Mouse (Mus musculus): ENCODE measurements around the gene Tmem106c. TPM values are rescaled to one million over a fixed set of nuclear protein-coding genes. Genes with fewer than 3 reads are reported as not detected.
A peak's percentile ranks its signal among the peaks of the same experiment; 100 is the strongest.

Tmem106c gene
- total RNA-seq, 2 experiments from 2014 or later = 14.9 to 16.3 TPM

DNA sequence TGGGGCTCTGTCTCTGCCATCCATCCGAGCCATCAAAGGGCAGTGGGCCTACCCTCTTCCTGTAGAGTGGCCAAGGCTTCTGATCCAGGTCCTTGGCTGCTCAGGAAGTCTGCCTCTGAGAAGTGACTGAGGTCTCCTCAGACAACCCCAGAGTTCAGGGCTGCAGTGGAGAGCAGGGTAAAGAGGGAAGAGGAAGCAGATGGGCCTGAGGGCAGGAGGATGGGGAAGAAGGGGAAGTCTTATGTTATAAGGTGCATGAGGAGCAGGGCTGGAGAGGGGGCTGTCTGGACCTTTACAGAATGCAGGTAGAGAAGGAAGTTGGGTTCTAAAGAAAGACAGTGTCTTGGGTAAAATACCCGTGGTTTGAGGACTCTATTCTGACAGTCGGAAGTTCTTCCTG lies 14.3 kb upstream of the Tmem106c start:
- no peak for DNase-seq (ENCODE audit: low spot score in 2 of 2)
- intact Hi-C loops (cut with DNase I) = loop anchor here (5.0 kb wide), 1 partner anchor 167 kb away; no protein-coding TSS in a partner anchor

- DNase-seq (ENCODE audit: low spot score in 2 of 2) = peak in 1 of 2 experiments; percentile 44
- intact Hi-C loops (cut with DNase I) = loop anchor here (5.0 kb wide), 1 partner anchor 168 kb away; no protein-coding TSS in a partner anchor
Measured at GRCm38 (mm10) chr15:97950240-97950639, 13.8 kb upstream of the Tmem106c start.

DNA sequence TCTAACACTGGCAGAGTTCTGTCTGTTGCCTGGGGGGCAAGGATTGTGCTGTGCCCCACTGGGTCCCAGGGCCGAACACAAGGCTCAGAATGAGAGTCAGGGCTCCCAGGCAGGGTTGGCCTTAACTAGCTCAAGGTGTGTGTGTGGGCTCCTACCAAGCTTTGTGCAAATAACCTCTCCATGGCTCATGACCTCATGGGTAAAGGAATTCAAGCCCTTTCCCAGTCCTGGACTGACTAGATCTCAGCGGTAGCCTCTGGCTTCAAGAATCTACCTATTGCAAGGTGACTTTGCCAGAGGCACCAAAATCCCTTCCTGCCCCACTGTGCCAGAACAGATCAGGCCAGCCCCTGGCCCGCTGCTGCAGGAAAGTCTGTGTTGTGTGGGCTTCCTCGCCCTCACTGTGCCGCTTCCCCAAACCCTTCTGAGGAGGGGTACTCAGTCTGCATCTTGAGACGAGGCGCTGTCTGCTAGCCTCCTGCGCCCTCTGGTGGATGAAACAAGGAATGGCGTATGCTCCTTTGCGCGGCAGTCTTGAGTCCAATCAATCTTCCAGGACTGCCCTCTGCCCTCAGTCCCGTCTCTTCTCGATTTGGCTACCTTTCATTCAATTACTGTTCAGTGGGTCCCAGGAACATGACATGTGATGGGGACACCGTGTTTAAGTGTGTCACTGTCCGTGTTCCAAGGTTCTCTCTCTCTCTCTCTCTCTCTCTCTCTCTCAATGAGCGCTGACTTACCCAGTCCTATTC lies 11.7 kb upstream of the Tmem106c start:
- intact Hi-C loops (cut with DNase I) = loop anchor here (1.0 to 5.0 kb wide), 2 partner anchors 98 to 170 kb away; no protein-coding TSS in a partner anchor
- peak; percentile 53 to 76 for DNase-seq (ENCODE audit: low spot score in 2 of 2)

DNA sequence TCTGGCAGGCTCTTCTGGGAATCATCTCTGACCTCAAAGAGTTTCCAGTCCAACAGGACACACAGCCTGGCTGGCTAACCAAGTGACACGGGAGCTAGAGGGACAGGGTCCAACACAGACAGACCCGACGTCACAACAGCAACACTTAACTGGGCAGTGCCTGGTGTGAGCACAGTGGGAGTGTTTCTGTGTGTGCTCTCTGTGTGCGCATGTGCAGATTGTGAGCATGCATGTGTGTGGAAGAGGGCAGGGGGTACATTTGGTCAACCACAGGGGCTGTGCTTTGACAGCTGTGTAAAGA lies 11.2 kb upstream of the Tmem106c start:
- intact Hi-C loops (cut with DNase I) = loop anchor here (1.0 to 5.0 kb wide), 3 partner anchors 99 to 235 kb away; no protein-coding TSS in a partner anchor
- DNase-seq (ENCODE audit: low spot score in 2 of 2) = no peak

DNA sequence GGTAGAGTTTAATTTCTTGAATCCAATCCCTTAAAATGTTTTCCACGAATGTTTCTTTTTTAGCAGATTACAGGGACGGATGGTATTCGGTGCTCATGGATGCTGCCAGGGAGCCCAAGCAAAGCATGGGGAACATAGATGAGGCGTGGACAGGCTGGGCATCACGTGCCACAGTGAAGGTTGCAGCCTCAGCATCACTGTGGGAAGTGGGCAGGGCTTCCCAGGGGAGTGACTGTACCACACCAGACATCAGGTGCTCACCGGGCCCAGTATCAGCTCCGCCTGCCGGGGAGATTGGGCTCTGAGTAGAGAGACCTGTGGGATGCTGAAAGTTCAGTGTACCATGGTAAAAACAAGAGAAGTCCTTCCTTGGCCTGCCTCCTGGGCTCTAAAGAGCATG lies 9.3 kb upstream of the Tmem106c start:
- no peak for DNase-seq (ENCODE audit: low spot score in 2 of 2)
- intact Hi-C loops (cut with DNase I) = loop anchor here (5.0 kb wide), 1 partner anchor 172 kb away; no protein-coding TSS in a partner anchor

DNA sequence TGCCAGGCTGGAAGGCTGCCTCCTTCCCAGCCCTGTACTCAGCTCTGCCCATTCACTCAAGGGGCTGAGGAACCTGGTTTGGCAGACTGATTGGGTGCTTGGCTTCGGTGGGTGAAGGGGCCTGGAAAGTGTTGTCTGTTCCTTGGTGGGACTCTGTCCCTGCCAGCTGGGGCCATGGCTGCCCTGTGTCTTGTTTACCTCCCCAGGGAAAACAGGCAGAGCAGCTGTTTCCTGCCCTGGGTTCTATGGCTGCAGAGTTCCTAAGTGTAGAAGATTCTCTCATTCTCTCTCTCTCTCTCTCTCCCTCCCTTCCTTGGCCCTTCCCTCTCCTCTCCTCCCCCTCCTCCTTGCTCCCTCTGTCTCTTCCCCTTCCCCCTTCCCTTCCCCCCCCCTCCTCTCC lies 8.7 kb upstream of the Tmem106c start:
- intact Hi-C loops (cut with DNase I) = no loop called here
- DNase-seq (ENCODE audit: low spot score in 2 of 2) = no peak

- intact Hi-C loops (cut with DNase I) = no loop called here
- DNase-seq (ENCODE audit: low spot score in 2 of 2) = no peak
Measured at GRCm38 (mm10) chr15:97955742-97956141, 8.3 kb upstream of the Tmem106c start.

- intact Hi-C loops (cut with DNase I) = no loop called here
- DNase-seq (ENCODE audit: low spot score in 2 of 2) = no peak
Measured at GRCm38 (mm10) chr15:97956416-97956815, 7.6 kb upstream of the Tmem106c start.

DNA sequence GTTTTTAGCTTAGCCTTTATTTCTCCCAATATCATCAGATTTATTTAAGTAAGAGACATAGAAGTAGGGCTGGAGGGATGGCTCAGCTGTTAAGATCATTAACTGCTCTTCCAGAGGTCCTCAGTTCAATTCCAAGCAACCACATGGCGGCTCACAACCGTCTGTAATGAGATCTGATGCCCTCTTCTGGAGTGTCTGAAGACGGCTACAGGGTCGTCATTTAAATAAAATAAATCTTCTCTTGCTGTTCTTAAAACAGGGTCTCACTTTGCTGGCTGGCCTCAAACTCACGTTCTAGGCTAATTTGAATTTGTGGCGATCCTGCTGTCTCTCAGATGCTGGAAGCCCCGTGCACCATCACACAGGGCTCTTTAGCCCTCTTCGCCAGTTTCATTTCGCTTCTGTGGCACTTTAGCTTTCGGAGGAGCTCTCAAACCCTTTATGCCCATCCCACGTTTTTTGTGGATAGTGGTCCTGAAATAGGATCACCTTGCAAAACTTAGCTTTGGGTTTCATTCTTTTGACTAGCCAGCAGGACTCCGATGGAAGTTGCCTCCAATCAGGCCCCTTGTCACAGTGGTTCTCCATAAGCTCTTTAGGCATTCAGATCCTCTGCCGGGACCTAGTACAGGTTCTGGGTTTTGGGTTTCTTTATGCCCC lies 541 bp upstream of the Tmem106c start:
- intact Hi-C loops (cut with DNase I) = loop anchor here (5.0 to 10.0 kb wide), 2 partner anchors 171 to 201 kb away; partner anchors contain the start of genes Asb8 and Ccdc184
- no peak for DNase-seq (ENCODE audit: low spot score in 2 of 2)

DNA sequence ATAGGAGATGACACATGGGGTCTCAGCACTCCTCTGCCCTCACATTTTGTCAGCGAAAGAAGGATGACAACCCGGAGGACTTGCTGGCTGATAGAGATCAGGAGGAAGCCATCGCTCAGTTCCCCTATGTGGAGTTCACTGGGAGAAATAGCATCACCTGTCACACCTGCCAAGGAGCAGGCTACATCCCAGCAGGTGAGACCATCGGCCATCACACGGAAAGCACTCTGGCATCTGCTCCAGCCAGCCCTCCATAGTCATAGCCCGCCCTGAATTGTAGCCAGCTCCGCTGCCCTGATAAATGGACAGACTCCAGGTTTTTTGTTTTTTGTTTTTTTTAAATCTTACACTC lies 812 bp downstream of the Tmem106c start:
- intact Hi-C loops (cut with DNase I) = loop anchor here (5.0 to 10.0 kb wide), 2 partner anchors 173 to 200 kb away; partner anchors contain the start of genes Asb8 and Ccdc184
- no peak for DNase-seq (ENCODE audit: low spot score in 2 of 2)

- DNase-seq (ENCODE audit: low spot score in 2 of 2) = peak in 1 of 2 experiments; percentile 13
- intact Hi-C loops (cut with DNase I) = loop anchor here (10.0 kb wide), 1 partner anchor 199 kb away; the partner anchor contains the start of genes Asb8 and Ccdc184
Measured at GRCm38 (mm10) chr15:97965311-97966045, 1.5 kb downstream of the Tmem106c start.

- DNase-seq (ENCODE audit: low spot score in 2 of 2) = peak in 1 of 2 experiments; percentile 20
Measured at GRCm38 (mm10) chr15:97970299-97970698, 6.3 kb downstream of the Tmem106c start.

GRCm38 (mm10) chr15:97972580-97972979 lies 8.6 kb downstream of the Tmem106c start:
- DNase-seq (ENCODE audit: low spot score in 2 of 2) = no peak
- intact Hi-C loops (cut with DNase I) = no loop called here

More at GRCm38 (mm10) chr15:97970299-97970698, 6.3 kb downstream of the Tmem106c start:
- intact Hi-C loops (cut with DNase I) = no loop called here

DNA sequence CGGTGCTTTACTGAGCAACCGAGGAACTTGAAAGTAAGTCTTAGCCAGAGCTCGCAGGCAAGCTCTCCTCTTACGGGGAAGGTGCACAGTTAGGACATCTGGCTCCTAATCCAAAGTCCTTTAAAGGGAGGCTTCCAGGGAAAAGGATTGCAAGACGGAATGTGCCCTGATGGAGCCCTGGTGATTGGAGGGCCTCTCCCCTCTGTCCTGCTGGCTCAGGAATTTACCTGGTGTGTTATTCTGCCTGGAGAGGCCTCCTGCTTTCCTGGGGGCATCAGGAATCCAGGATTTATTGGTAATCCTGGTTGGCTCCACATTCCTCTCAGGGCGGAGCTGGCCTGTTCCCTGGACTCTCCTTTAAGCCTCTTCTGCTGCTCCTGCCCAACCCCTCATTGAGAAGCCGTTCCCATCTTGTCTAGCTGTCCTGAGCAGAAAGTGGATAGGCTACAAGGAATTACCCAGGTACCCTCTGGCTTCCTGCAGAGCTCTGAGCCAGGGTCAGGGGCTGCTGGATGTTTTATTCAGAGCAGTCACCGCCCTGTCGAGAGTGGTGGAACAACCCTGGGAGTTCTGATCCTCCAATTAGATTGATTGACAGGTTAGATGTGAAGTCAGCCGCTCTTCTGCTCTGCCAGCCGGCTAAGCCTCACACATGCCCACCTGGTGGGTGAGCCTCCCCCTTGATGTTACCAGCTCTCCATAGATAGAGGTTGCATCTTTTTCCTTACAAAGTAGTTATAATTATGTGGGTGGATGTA lies 9.4 kb downstream of the Tmem106c start:
- DNase-seq (ENCODE audit: low spot score in 2 of 2) = no peak
- intact Hi-C loops (cut with DNase I) = no loop called here

DNA sequence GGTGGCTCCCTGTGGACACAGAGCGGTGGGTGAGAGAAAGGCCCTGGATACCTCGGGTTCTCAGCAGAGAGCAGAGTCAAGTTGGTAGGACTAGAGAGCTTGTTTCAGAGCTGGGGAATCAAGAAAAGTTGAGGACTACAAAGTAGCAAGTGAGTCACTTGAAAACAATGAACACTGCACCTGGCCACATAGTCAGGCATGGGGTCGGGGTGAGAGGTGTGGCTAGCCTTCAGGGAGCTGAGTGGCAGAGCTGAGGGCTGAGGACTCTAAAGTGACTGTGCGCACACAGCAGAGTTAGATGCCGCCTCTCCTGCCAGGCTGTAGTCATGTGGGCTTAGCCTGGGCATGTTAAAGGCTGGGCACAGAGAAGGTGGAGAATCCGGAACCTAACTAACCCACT lies 17.6 kb downstream of the Tmem106c start:
- intact Hi-C loops (cut with DNase I) = no loop called here
- no peak for DNase-seq (ENCODE audit: low spot score in 2 of 2)

DNA sequence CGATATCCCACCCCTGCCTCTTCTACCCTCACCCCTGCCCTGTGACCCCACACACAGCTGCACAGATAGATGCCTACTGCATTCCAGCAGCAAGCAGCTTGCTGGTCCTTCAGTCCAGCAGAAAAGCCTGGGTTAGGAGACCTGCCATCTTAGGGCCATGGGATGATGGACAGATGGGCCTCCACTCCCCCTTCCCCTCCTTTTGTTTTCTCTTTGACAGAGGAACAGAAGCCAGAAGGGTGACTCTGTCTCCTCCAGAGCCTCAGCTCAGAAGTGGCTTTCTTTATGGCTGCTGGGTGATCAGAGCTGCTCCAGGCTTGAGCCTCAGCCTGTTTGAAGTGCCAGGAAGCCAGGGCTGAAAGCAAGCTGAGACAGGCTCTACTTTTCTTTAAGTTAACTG lies 25.5 kb downstream of the Tmem106c start:
- intact Hi-C loops (cut with DNase I) = no loop called here
- DNase-seq (ENCODE audit: low spot score in 2 of 2) = no peak

GRCm38 (mm10) chr15:97990124-97990523 lies 26.1 kb downstream of the Tmem106c start:
- DNase-seq (ENCODE audit: low spot score in 2 of 2) = no peak
- intact Hi-C loops (cut with DNase I) = no loop called here

DNA sequence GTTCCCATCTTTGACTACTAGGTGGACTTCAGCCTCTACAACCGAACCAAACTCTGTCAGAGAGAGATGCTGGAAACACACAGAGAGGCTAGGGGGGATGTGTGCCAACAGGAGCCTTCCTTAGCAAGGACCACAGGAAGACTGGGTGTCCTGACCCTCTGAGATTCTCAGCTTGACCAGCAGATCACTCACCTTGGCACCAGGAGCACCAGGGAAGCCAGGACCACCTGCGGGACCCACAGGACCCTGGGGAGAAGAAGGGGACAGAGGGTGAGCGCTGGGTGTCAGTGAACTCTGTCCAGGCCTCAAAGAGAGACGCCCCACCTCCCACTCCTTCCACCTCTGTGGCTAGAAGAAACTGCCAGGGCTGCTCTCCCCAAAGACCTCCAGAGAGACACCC lies 26.7 kb downstream of the Tmem106c start:
- intact Hi-C loops (cut with DNase I) = no loop called here
- DNase-seq (ENCODE audit: low spot score in 2 of 2) = no peak

GRCm38 (mm10) chr15:97991285-97991895 lies 27.4 kb downstream of the Tmem106c start:
- no peak for DNase-seq (ENCODE audit: low spot score in 2 of 2)
- intact Hi-C loops (cut with DNase I) = no loop called here

Measured in left cerebral cortex, postnatal 14 days (tissue).